Mouse (Mus musculus): Measurements from ENCODE around the gene Lrch4.

DNA sequence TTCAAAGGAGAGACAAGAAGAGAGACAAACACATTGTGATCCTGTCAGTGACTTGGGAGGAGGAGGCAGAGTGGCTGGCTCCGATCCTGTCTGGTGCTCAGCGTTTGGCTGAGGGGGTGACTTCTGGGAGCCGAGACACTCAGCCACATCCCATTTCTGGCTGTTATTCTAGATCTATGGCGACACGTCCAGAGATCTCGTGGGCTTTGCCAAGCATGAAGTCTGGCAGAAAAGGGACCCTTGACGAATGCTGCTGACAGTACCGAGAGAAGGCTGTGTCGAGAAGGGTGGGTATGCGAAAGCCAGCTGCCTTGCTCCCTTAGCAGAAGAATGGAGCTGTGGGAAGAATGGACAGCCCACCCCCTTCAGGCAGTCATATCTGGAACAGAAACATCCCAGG lies 40.0 kb downstream of the Lrch4 start:
- TF ChIP-seq CTCF (IDR thresholded peaks at IDR 0.05; ENCODE audit: borderline replicate concordance, control insufficient read depth, extremely low read depth, insufficient read depth, low read length, poor library complexity) (no peak), POLR2A (IDR thresholded peaks at IDR 0.05; ENCODE audit: control insufficient read depth, extremely low read depth, insufficient read depth, low read length, poor library complexity) (no peak)
